Mouse (Mus musculus) lung, adult 2 months (tissue): ENCODE data around the gene Gm43638. TPM values are rescaled to one million over a fixed set of nuclear protein-coding genes. Genes with fewer than 3 reads are reported as not detected.
"Not testable (repeated sequence)": the region's sequence is repeated elsewhere in the genome, so short reads cannot be mapped to it uniquely, and the experiment has no call there.

Experiments
- DNase-seq: peaks from one replicate; pipeline ENCODE4 v3.0.0; 2022
- H3K4me1 ChIP-seq: fragments of 200-500 bp; 2 replicates; pipeline ENCODE4 v1.6.1; 2011; ENCODE audit warnings: low read length; ENCODE audit not compliant: control insufficient read depth, insufficient read depth
- H3K4me3 ChIP-seq: fragments of 200-500 bp; replicated peaks from 2 replicates; pipeline ENCODE3; 2011; ENCODE audit warnings: low read depth, mild to moderate bottlenecking, control low read depth, low read length; ENCODE audit errors: extremely low read depth
- CTCF ChIP-seq: fragments of 200-500 bp; IDR thresholded peaks from 2 replicates; pipeline ENCODE4 v1.5.1; 2011; ENCODE audit warnings: mild to moderate bottlenecking, low read length, control low read depth; ENCODE audit not compliant: insufficient read depth
- POLR2A ChIP-seq: fragments of 200-500 bp; IDR thresholded peaks from 2 replicates; pipeline ENCODE4 v1.6.1; 2011; ENCODE audit warnings: low read depth, mild to moderate bottlenecking, control low read depth, low read length, borderline replicate concordance; ENCODE audit errors: extremely low read depth
- WGBS: fragments of 180-500 bp; shearing (Covaris S2); methylation state at CpG from one replicate; pipeline ENCODE4 v1.1.7; 2018; 5-methylcytosine and 5-hydroxymethylcytosine counted together
- polyA plus RNA-seq: library from polyadenylated mRNA; depleted of rRNA; stranded (reverse); fragments of >200 nt; gene quantifications from 2 replicates; pipeline ENCODE4 v1.2.3, GENCODE M21; 2012; rRNA removed

Gm43638 gene
- polyA plus RNA-seq, result not detected in 2 replicates

DNA sequence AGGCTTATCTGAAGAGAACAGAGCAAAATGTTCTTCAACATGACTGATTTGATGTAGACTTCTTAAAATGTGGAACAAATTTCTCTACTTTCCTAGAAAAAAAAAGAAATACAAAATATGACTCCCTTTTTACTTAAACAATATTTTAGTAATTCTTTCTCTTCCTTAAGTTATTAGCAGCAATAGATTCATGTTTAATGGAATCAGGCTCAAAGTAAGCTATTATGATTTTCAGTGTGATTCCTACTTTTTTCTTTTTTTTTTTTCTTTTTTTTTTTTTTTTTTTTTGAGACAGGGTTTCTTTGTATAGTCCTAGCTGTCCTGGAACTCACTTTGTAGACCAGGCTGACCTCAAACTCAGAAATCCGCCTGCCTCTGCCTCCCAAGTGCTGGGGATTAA, at the start of gene Gm43638:
Gene Gm43638, minus strand, starts transcription at position 101 of the 400 bp plus-strand sequence.
- not testable (repeated sequence) for DNase-seq, H3K4me1 ChIP-seq, H3K4me3 ChIP-seq
- 58% methylated on average over 1 of the region's 1 CpGs for WGBS

DNA sequence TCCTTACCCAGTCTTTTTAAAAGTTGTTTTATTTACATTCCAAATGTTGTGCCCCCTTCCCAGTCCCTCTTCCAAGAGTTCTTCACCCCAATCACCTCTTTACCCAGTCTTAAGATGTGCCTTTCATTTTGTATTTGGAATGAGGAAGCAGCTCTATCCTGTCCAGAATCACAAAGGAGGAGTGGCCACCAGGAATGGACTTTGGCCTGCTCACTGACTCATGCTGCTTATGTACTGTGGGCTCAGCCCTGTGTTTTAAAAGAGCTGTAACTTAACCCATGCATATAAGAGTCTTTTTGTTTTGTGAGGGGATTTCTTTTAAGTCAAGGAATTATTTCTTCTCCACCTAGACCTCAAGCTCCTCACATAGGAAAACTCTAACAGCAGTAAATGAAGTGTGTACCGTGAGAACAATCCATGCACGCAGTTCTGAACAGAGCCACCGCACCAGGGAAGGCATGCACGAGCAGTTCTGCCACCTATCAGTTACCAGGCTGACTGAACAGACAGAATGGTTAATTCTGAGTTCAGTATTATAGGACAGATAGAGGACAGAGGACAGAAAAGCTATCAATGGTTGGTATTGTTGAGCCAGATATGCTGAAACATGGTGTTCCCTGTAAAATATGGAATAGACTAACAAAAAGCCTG, 49.5 kb upstream of the Gm43638 start:
- Histone ChIP-seq H3K4me3 (no peak overlapping the region), H3K4me1 (no peaks in the 10 kb centered on the region)
- no peak for DNase-seq
- WGBS, result 76% methylated on average over 4 of the region's 4 CpGs
- TF ChIP-seq POLR2A, result no peak
- no peak for TF ChIP-seq CTCF

DNA sequence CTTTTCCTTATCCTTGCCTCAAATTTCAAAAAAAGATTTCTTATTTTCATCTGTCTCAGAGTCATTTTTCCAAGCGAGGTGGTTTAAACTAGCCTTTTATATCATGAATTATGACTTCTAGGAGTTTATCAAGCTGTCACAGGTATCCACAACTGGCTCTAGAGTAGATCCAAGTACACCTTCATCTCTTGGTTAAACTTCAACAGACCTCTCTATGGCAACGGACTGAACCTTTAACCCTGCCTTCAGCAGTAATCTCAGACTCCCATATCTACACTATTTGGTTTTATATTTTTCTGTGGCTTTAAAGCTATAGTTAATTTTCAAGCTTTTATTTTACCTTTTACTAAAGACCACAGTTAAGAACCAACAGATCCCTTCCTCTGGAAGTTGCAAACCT, 45.7 kb upstream of the Gm43638 start:
- TF ChIP-seq CTCF, result no peak
- no peak for TF ChIP-seq POLR2A
- no peak overlapping the region for H3K4me3 ChIP-seq
- WGBS, result 50% methylated on average over 2 of the region's 2 CpGs
- no peak for DNase-seq
- H3K4me1 ChIP-seq, result no peaks in the 10 kb centered on the region

DNA sequence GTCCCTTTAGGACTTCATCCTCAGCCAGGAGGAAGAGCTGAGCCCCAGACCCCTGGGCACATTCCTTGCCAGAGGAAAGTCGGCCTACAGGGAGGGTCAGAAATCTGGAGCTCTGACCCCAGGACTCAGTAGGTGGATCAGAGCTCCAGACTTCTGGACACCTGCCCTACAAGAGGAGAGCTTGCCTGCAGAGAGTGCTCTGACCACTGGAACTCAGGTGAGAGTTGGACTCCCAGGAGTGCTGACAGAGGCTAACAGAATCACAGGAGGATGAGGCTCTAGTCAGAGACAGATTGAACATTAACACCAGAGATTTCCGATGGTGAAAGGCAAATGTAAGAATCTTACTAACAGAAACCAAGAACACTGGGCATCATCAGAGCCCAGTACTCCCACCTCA, 37.0 kb upstream of the Gm43638 start:
- not testable (repeated sequence) for H3K4me1 ChIP-seq, H3K4me3 ChIP-seq, DNase-seq
- 84% methylated on average over 2 of the region's 2 CpGs for WGBS

DNA sequence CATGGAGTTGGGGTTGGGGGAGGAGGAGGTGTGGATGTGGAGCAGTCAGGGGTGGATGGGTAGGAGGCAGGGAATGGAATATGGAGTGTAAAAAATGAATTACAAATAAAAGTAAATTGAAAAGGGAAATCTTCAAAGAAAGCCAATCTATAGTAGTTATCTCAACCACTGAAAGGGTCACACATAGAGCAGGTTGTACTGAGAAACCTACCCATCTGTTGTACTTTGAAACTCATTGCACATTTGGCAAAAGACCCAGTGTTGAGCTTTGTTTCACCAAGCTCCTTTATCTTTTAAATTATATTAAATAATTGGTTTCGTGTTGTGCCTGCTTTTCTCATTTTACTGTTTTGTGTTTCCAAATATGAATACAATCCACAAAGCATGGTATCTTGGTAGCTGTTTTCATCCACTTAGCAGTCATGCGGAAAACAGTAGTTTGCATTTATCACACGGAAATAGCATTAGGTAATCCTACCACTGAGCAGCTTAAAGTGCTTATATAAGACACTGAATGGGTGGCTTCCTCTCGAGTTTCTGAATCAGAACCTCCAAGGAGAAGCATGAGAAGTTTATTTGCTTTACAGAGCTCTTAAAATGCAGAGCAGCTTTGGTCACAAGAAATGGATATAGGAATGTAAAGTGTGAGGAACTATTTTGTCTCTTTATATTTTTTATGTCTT, 19.3 kb upstream of the Gm43638 start:
- H3K4me1 ChIP-seq, result no peaks in the 10 kb centered on the region
- DNase-seq, result no peak
- H3K4me3 ChIP-seq, result no peak overlapping the region
- TF ChIP-seq POLR2A (no peak), CTCF (no peak)
- WGBS, result 48% methylated on average over 4 of the region's 4 CpGs

DNA sequence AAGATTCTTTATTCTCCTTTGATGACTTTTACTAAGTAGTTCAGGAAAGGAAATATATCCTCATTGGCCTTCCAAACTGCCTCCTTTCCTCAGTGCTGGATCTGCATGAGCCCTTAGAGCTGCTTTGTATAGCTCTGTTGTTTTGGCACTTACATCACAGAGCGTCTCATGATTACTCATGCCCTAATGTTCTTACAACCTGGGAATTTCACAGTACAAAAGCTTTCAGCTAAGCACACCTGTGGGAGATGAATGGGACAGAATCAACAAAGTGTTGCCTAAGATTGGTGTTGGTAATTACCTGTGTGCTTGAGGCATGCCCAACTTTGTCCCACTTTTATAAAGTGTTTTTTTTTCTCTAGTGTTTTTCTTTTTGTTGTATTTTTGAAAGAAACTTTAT, 16.1 kb upstream of the Gm43638 start:
- WGBS, result 62% methylated on average over 1 of the region's 1 CpGs
- H3K4me1 ChIP-seq, result no peaks in the 10 kb centered on the region
- no peak overlapping the region for H3K4me3 ChIP-seq
- DNase-seq, result no peak
- TF ChIP-seq CTCF, result no peak
- TF ChIP-seq POLR2A, result no peak

DNA sequence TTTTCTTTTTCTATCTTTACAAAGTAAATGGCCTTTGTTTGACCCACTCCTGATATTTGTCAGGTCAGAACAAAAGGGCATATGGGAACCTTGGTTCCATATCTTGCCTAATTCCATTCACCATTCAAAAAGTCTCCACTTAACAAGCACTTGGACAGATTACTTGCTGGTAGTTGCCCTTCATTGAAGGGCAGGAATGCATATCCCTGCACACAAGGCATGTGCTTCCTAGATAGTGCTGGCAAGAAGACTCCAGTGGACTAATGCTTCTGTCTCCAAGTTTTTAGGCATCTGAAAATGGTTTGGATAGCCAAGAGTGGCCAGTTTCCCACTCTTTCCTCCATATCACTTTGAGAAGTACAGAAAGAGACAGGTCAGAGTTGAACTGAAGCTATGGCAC, 12.7 kb upstream of the Gm43638 start:
- no peak for TF ChIP-seq CTCF
- no peak for TF ChIP-seq POLR2A
- Histone ChIP-seq H3K4me1 (no peaks in the 10 kb centered on the region), H3K4me3 (no peak overlapping the region)
- no peak for DNase-seq

DNA sequence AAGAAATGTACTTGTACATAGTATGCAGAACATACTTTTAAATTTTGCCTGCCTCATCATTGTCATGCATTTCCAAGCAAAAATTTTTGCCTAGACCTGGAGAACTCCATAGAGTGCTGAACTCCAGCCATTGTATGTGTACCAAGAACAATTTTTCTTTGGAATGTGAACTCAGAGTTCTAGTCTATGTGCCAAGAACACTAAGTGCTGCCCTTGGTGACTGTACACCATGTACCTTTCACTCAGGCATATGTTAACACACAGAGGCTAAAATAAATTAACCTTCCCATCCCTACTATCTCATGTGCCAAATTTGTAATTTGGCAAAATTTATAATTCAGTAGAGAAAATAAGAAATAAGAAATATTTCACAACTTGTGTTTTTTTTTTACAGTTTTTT, 12.3 kb upstream of the Gm43638 start:
- Histone ChIP-seq H3K4me1 (no peaks in the 10 kb centered on the region), H3K4me3 (no peak overlapping the region)
- DNase-seq, result no peak
- no peak for TF ChIP-seq CTCF
- TF ChIP-seq POLR2A, result no peak

DNA sequence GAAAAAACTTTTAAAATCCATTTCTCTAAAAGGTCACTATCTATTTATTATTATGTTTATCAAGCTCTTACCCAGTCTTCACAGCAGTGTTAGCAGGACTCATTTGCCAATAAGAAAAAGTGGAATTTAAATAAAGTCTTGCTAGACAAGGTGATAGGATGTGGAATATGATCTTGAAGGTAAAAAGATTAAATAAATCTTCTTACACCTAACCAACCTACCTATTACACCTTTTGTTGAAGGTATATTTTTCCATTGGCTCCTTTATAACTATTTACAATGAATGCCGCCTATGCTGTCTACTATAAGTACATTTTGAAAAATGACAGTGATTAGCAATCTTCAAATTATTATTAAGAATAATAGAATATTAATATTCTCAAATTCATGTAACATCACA, 4.2 kb upstream of the Gm43638 start, which contains the start of gene Ugt2a1:
Gene Ugt2a1, minus strand, starts transcription at position 101 of the 400 bp plus-strand sequence.
- Histone ChIP-seq H3K4me3 (no peak within 1 kb of the TSS), H3K4me1 (no peaks in the 10 kb centered on the region)
- no peak for TF ChIP-seq CTCF
- TF ChIP-seq POLR2A, result no peak
- 78% methylated on average over 1 of the region's 1 CpGs for WGBS
- no peak for DNase-seq

DNA sequence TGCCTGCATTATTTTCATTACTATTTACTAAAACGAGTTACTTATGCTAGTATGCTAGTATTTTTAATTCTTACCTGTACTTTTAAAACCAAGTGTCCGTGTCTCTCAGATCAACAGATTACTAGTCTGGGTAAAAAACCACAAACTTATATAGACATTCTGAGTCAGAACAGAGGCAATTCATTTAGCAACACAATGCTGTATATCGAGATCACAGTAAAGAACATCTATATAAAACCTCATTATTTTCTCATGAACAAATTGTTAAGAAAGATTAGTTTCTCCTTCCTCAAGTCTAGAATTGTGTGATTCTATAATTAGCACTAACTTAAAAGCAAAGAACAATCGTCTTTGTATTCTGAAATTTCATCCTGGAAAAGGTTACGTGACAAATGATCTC, 4.4 kb downstream of the Gm43638 start, which contains the start of gene Ugt2a2:
Gene Ugt2a2, minus strand, starts transcription at position 101 of the 400 bp plus-strand sequence.
- no peak for DNase-seq
- TF ChIP-seq CTCF, result no peak
- no peak for TF ChIP-seq POLR2A
- H3K4me1 ChIP-seq, result no peaks in the 10 kb centered on the region
- no peak within 1 kb of the TSS for H3K4me3 ChIP-seq
- 74% methylated on average over 5 of the region's 5 CpGs for WGBS

DNA sequence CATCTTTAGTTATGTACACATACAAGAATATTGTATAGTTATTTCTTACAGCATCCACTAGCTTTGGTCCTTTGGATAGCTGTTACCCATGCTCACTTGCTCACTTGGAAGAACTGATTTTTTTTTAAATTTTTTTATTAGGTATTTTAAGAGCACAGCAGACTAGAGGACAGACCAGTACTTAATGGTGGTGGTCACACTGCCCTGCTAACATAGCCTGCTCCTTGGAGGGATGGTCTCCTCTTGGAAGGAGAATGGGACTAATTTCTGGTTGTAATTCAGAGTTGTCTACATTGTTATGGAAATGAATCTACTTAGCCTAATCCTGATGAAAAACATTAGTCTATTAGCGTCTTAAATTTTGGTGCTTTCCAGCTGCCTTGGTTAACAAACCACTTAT, 27.8 kb downstream of the Gm43638 start:
- no peak overlapping the region for H3K4me3 ChIP-seq
- H3K4me1 ChIP-seq, result no peaks in the 10 kb centered on the region
- DNase-seq, result no peak
- 55% methylated on average over 1 of the region's 1 CpGs for WGBS
- TF ChIP-seq CTCF (no peak), POLR2A (no peak)
